Mouse (Mus musculus): ENCODE results near the gene Htra1.
A peak's percentile ranks its signal among the peaks of the same experiment; 100 is the strongest.

Gene Htra1

GRCm38 (mm10) chr7:130935793-130936471 is at the start of gene Htra1:
Gene Htra1, plus strand, starts transcription at chr7:130936111.
- DNase-seq (ENCODE audit: extremely low spot score): peak; percentile 59

- DNase-seq (ENCODE audit: extremely low spot score): no peak
These were observed 49.7 kb upstream of the Htra1 start for GRCm38 (mm10) chr7:130886246-130886645.

- no peak for DNase-seq (ENCODE audit: extremely low spot score)
These were observed 48.0 kb upstream of the Htra1 start for GRCm38 (mm10) chr7:130887946-130888345.

- DNase-seq (ENCODE audit: extremely low spot score): no peak
These were observed 45.0 kb upstream of the Htra1 start for GRCm38 (mm10) chr7:130890871-130891270.

- no peak for DNase-seq (ENCODE audit: extremely low spot score)
These were observed 42.9 kb upstream of the Htra1 start for GRCm38 (mm10) chr7:130892973-130893372.

GRCm38 (mm10) chr7:130894931-130895617 is 40.8 kb upstream of the Htra1 start:
- no peak for DNase-seq (ENCODE audit: extremely low spot score)

GRCm38 (mm10) chr7:130895618-130895945 is 40.3 kb upstream of the Htra1 start:
- no peak for DNase-seq (ENCODE audit: extremely low spot score)

GRCm38 (mm10) chr7:130896064-130896463 is 39.8 kb upstream of the Htra1 start:
- no peak for DNase-seq (ENCODE audit: extremely low spot score)

GRCm38 (mm10) chr7:130897201-130897600 is 38.7 kb upstream of the Htra1 start:
- DNase-seq (ENCODE audit: extremely low spot score): no peak

GRCm38 (mm10) chr7:130898373-130898772 is 37.5 kb upstream of the Htra1 start:
- DNase-seq (ENCODE audit: extremely low spot score): peak; percentile 17

- no peak for DNase-seq (ENCODE audit: extremely low spot score)
These were observed 35.6 kb upstream of the Htra1 start for GRCm38 (mm10) chr7:130900233-130900848.

- DNase-seq (ENCODE audit: extremely low spot score): no peak
These were observed 33.0 kb upstream of the Htra1 start for GRCm38 (mm10) chr7:130902929-130903328.

GRCm38 (mm10) chr7:130903505-130904074 is 32.3 kb upstream of the Htra1 start:
- no peak for DNase-seq (ENCODE audit: extremely low spot score)

GRCm38 (mm10) chr7:130904571-130905365 is 31.1 kb upstream of the Htra1 start:
- DNase-seq (ENCODE audit: extremely low spot score): no peak

- DNase-seq (ENCODE audit: extremely low spot score): no peak
These were observed 25.1 kb upstream of the Htra1 start for GRCm38 (mm10) chr7:130910841-130911240.

- peak; percentile 35 for DNase-seq (ENCODE audit: extremely low spot score)
These were observed 21.1 kb upstream of the Htra1 start for GRCm38 (mm10) chr7:130914693-130915363.

- no peak for DNase-seq (ENCODE audit: extremely low spot score)
These were observed 17.7 kb upstream of the Htra1 start for GRCm38 (mm10) chr7:130918260-130918659.

GRCm38 (mm10) chr7:130922981-130923731 is 12.8 kb upstream of the Htra1 start:
- no peak for DNase-seq (ENCODE audit: extremely low spot score)

GRCm38 (mm10) chr7:130930401-130930800 is 5.5 kb upstream of the Htra1 start:
- DNase-seq (ENCODE audit: extremely low spot score): no peak

- no peak for DNase-seq (ENCODE audit: extremely low spot score)
These were observed 3.0 kb upstream of the Htra1 start for GRCm38 (mm10) chr7:130932921-130933320.

GRCm38 (mm10) chr7:130934654-130935053 is 1.3 kb upstream of the Htra1 start:
- DNase-seq (ENCODE audit: extremely low spot score): no peak

Data from embryo, embryonic 9.5 days (tissue).